Mouse (Mus musculus) liver, embryonic 14.5 days (tissue): ENCODE measurements around the gene Sec14l3. TPM values are rescaled to one million over a fixed set of nuclear protein-coding genes. Genes with fewer than 3 reads are reported as not detected.
"Not testable (repeated sequence)": the region's sequence is repeated elsewhere in the genome, so short reads cannot be mapped to it uniquely, and the experiment has no call there.

Experiments
- ATAC-seq: fragments of 200-750 bp; cut with Nextera tagmentation; 2 replicates; pipeline ENCODE4 v1.8.0; 2017; ENCODE audit warnings: moderate number of reproducible peaks, mild to moderate bottlenecking, moderate library complexity; ENCODE audit not compliant: insufficient read depth
- DNase-seq, 3 experiments: peaks; one replicate each; pipeline ENCODE4 v3.0.0-alpha.2; 2012 to 2013; ENCODE audit warnings: low read depth in 3 of 3, low spot score in 3 of 3
- H3K27ac ChIP-seq: fragments of 300-500 bp; sonication (generic); 2 replicates; pipeline ENCODE4 v1.5.1; 2014; ENCODE audit warnings: moderate library complexity, mild to moderate bottlenecking, control low read depth, inconsistent platforms
- H3K27me3 ChIP-seq: fragments of 300-500 bp; sonication (generic); 2 replicates; pipeline ENCODE4 v1.6.1; 2014; ENCODE audit warnings: mild to moderate bottlenecking, low read length, moderate library complexity; ENCODE audit not compliant: control insufficient read depth, insufficient read depth
- H3K36me3 ChIP-seq: fragments of 300-500 bp; sonication (generic); replicated peaks from 2 replicates; pipeline ENCODE4 v1.6.1; 2014; ENCODE audit warnings: low read depth; ENCODE audit not compliant: control insufficient read depth, insufficient read depth
- H3K4me1 ChIP-seq, 2 experiments: fragments of 200-500 bp in 1 of 2; fragments of 300-500 bp in 1 of 2; sonication (generic) in 1 of 2; replicated peaks; 2 replicates each; pipeline ENCODE4 v1.6.1; 2012 to 2014; ENCODE audit warnings: antibody characterized with exemption in 1 of 2, inconsistent platforms in 1 of 2, low read length in 1 of 2; ENCODE audit not compliant: control insufficient read depth in 2 of 2, insufficient read depth in 2 of 2
- H3K4me2 ChIP-seq: fragments of 300-500 bp; sonication (generic); 2 replicates; pipeline ENCODE4 v1.6.1; 2014; ENCODE audit warnings: low read depth, mild to moderate bottlenecking, control low read depth, moderate library complexity
- H3K4me3 ChIP-seq, 2 experiments: fragments of 200-500 bp in 1 of 2; fragments of 300-500 bp in 1 of 2; sonication (generic) in 1 of 2; 2 replicates each; pipeline ENCODE4 v1.5.1; 2012 to 2014; ENCODE audit warnings: low read depth in 2 of 2, low read length in 2 of 2, mild to moderate bottlenecking in 2 of 2, control low read depth in 1 of 2, inconsistent platforms in 1 of 2, moderate library complexity in 1 of 2; ENCODE audit not compliant: insufficient read depth in 1 of 2
- H3K9ac ChIP-seq: fragments of 300-500 bp; sonication (generic); replicated peaks from 2 replicates; pipeline ENCODE4 v1.6.1; 2014; ENCODE audit warnings: mild to moderate bottlenecking, control low read depth, moderate library complexity
- H3K9me3 ChIP-seq: fragments of 300-500 bp; sonication (generic); 2 replicates; pipeline ENCODE4 v1.6.1; 2016; ENCODE audit warnings: low read length, mixed read lengths; ENCODE audit not compliant: control insufficient read depth
- CTCF ChIP-seq: IDR thresholded peaks from 2 replicates; pipeline ENCODE4 v1.5.1; 2016; ENCODE audit warnings: antibody characterized with exemption, low read depth, control low read depth
- EP300 ChIP-seq: IDR thresholded peaks from 2 replicates; pipeline ENCODE4 v1.6.1; 2016; ENCODE audit warnings: antibody characterized with exemption, low read depth
- WGBS: fragments of 180-500 bp; shearing (Covaris S2); extraction: QIAGEN DNeasy Blood & Tissue Kit; methylation state at CpG from one replicate; pipeline ENCODE4 v1.1.7; 2014; ENCODE audit not compliant: insufficient replicate concordance; 5-methylcytosine and 5-hydroxymethylcytosine counted together
- polyA plus RNA-seq, 2 experiments: library from polyadenylated mRNA; depleted of rRNA in 1 of 2; stranded (reverse) in 1 of 2; unstranded in 1 of 2; fragments of >200 nt; fragmentation: Nextera tagmentation in 1 of 2; extraction: Ambion mirVana in 1 of 2; gene quantifications; 2 replicates each; pipeline versions ENCODE4 v1.2.1 to v1.2.3; 2012 to 2014

The Sec14l3 gene
- polyA plus RNA-seq, 2 experiments = not detected

DNA sequence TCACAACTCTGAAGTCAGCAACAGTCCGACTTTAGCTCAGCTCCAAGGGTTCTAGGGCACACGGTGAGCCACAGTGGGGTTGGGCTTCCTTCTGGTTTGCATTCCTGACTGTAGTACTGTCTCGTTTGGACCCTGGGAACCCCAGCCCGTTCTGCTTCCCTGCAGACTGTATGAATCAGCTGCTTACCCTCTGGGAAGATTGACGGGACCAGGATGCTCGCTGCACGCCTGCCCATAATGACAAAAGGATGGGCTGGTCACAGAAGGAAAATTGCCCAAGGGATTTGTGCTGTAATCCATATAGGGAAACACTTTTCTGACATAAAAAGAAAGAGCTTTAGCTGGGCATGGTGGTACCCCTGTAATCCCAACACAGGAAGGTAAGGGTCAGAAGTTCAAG lies 34.2 kb downstream of the Sec14l3 start:
- Histone ChIP-seq H3K4me2 (no peak overlapping the region), H3K36me3 (no peaks in the 10 kb centered on the region), H3K27me3 (no peaks in the 10 kb centered on the region), H3K27ac (no peak overlapping the region), H3K4me3 (no peak overlapping the region), H3K4me1 (peaks cover 13 to 21% of the 10 kb centered on the region in 2 experiments), H3K9me3 (no peaks in the 10 kb centered on the region), H3K9ac (no peak overlapping the region)
- DNase-seq = no peak
- 76% methylated on average over 7 of the region's 7 CpGs for WGBS
- TF ChIP-seq CTCF (no peak), EP300 (no peak)
- ATAC-seq = no peak

DNA sequence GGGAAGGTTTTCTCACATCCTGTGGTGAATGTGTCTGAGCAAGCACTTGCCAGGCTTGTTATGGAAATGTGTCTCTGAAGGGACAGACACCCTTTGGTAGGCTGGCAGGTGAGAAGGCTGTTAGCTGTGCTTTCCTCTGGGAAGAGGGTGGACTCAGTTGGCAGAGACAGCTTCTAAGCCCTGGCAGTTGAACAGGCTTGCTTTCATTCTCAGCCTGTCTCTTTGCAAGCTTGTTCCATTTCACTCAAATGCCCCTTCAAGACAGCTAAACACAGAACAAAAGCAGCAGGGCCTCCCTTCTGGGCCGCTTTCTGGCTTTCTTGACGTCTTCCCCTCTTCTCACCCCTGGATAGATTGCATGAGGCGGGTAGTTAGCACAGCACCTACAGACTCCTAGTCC lies 34.8 kb downstream of the Sec14l3 start:
- H3K9me3 ChIP-seq = no peaks in the 10 kb centered on the region
- no peak overlapping the region for H3K27ac ChIP-seq
- ATAC-seq (no peak), DNase-seq (no peak)
- 69% methylated on average over 3 of the region's 3 CpGs for WGBS
- no peak overlapping the region for H3K9ac ChIP-seq
- TF ChIP-seq CTCF (no peak), EP300 (no peak)
- no peaks in the 10 kb centered on the region for H3K27me3 ChIP-seq
- no peak overlapping the region for H3K4me2 ChIP-seq
- H3K4me3 ChIP-seq = no peak overlapping the region
- no peaks in the 10 kb centered on the region for H3K36me3 ChIP-seq
- peaks cover 10 to 16% of the 10 kb centered on the region in 2 experiments for H3K4me1 ChIP-seq

DNA sequence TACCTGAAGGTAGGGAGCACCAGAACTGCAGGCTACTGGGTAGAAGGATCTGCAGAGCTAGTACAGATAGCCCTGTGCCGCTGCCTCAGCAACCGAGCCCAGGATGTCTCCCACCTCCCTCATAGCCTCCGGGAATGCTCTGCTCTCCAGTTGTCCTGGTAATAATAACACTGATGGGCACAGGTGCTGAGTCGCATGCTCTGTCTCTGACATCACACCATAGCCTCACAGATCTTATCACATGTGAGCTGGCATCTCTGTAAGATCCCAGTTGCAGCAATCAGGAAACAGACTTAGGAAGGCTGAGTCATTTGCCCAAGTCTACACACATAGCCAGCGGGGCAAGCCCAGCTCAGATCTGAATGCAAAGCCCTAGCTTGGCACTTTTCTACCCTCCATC lies 37.2 kb downstream of the Sec14l3 start:
- Histone ChIP-seq H3K4me3 (no peak overlapping the region), H3K9me3 (no peaks in the 10 kb centered on the region), H3K4me1 (peaks cover 4 to 5% of the 10 kb centered on the region in 2 experiments), H3K36me3 (no peaks in the 10 kb centered on the region), H3K27me3 (no peaks in the 10 kb centered on the region), H3K27ac (no peak overlapping the region), H3K9ac (no peak overlapping the region), H3K4me2 (no peak overlapping the region)
- ATAC-seq (no peak), DNase-seq (no peak)
- 52% methylated on average over 5 of the region's 5 CpGs for WGBS
- TF ChIP-seq EP300 (no peak), CTCF (no peak)

DNA sequence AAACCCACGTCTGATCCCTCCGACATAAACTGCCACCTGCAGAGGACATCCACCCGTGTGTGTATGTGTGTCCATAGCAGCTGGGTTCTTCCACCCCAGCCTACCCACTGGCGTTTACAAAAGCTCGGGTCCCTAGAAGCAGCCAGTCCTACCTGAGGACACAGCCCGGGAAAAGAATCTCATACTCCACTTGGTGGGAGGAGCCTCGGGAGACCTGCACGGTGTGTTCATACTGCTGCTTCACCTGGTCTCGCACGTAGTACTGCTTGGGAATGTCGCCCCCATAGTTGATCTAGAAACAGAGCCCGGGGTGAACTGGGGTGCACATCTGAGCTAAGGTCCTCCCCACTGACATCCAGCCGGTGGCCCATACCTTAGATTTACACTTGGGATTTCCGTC lies 38.9 kb downstream of the Sec14l3 start:
- no peak for DNase-seq
- no peak overlapping the region for H3K9ac ChIP-seq
- H3K36me3 ChIP-seq = no peaks in the 10 kb centered on the region
- no peak overlapping the region for H3K27ac ChIP-seq
- no peak overlapping the region for H3K4me3 ChIP-seq
- no peaks in the 10 kb centered on the region for H3K4me1 ChIP-seq
- WGBS = 72% methylated on average over 14 of the region's 14 CpGs
- no peak for ATAC-seq
- TF ChIP-seq EP300 (no peak), CTCF (no peak)
- no peak overlapping the region for H3K4me2 ChIP-seq
- H3K9me3 ChIP-seq = no peaks in the 10 kb centered on the region
- no peaks in the 10 kb centered on the region for H3K27me3 ChIP-seq

DNA sequence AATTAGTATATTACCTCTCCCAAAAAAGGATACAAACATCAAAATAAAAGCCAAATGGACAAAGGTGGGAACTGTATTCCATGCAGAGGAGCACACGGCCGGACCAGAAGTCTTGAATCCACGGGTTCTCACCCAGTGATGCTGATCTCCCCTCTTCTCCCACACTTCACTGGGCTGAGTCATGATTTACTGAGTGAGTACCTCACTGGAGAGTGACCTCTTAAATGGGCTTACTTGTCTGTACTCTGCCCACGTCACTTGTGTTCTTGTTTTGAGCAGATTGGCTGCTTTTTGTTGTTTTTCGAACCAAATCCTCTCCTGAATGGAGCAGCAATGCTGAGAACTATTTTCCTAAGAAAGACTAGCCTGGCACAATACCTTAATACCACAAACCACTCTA lies 40.3 kb downstream of the Sec14l3 start:
- Histone ChIP-seq H3K36me3 (no peaks in the 10 kb centered on the region), H3K4me3 (no peak overlapping the region), H3K27me3 (no peaks in the 10 kb centered on the region), H3K4me2 (no peak overlapping the region), H3K27ac (no peak overlapping the region), H3K4me1 (no peaks in the 10 kb centered on the region), H3K9me3 (no peaks in the 10 kb centered on the region), H3K9ac (no peak overlapping the region)
- DNase-seq (no peak), ATAC-seq (no peak)
- WGBS = 77% methylated on average over 5 of the region's 5 CpGs
- no peak for TF ChIP-seq EP300
- TF ChIP-seq CTCF = no peak

DNA sequence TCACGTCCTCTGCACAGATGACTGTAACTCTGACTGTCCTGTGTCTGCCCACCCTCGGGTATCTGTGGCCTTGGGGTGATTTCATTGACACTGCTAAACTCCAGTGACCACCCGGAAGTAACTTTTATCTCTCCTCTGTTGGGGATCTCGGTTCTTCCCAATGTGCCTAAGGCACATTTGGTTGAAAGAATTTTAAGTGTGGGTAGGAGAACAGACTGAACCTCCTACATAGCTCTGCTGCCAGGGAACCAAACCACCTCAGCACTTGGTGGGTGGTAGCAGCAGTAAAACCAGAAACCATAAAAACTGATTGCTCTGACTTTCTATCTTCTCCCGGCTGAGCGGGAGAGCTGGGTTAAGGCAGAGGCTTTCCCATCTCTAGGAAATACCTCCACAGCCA lies 40.8 kb downstream of the Sec14l3 start:
- TF ChIP-seq EP300 (no peak), CTCF (no peak)
- Histone ChIP-seq H3K4me1 (no peaks in the 10 kb centered on the region), H3K9me3 (no peaks in the 10 kb centered on the region), H3K9ac (no peak overlapping the region), H3K27me3 (no peaks in the 10 kb centered on the region), H3K36me3 (no peaks in the 10 kb centered on the region), H3K27ac (no peak overlapping the region), H3K4me2 (no peak overlapping the region), H3K4me3 (no peak overlapping the region)
- ATAC-seq (no peak), DNase-seq (no peak)
- WGBS = 53% methylated on average over 6 of the region's 6 CpGs

DNA sequence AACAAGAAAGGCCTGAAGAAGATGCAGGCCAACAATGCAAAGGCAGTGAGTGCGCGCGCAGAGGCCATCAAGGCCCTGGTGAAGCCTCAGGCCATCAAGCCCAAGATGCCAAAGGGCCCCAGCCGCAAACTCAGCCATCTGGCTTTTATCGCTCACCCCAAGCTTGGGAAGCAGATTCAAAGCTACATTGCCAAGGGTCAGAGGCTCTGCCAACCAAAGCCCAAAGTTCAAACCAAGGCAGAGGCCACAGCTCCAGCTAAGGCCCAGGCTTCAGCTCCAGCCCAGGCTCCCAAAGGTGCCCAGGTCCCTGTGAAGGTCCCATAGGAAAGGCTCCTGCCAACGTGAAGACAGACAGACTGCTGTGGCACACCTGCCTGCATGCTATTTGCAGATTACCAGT lies 43.3 kb downstream of the Sec14l3 start:
- H3K36me3 ChIP-seq, H3K4me3 ChIP-seq, DNase-seq, H3K9me3 ChIP-seq, H3K27me3 ChIP-seq, ATAC-seq, H3K4me2 ChIP-seq, H3K4me1 ChIP-seq, H3K9ac ChIP-seq, H3K27ac ChIP-seq: not testable (repeated sequence)
- 88% methylated on average over 6 of the region's 6 CpGs for WGBS
